Mouse (Mus musculus): ENCODE data around the gene Asb6.

- TF ChIP-seq CTCF (IDR thresholded peaks at IDR 0.05; ENCODE audit: low read depth, low read length) (no peak), POLR2A (IDR thresholded peaks at IDR 0.05; ENCODE audit: extremely low read depth, insufficient read depth, low read length) (no peak)
These were observed 35.3 kb upstream of the Asb6 start for GRCm38 (mm10) chr2:30865426-30865825.
